Mouse (Mus musculus): ENCODE measurements around the gene Ndufa4. TPM values are rescaled to one million over a fixed set of nuclear protein-coding genes. Genes with fewer than 3 reads are reported as not detected.

Ndufa4 gene
- polyA plus RNA-seq (2015; fragmentation: Nextera tagmentation; extraction: Ambion mirVana) = 494 and 536 TPM in 2 replicates

- H3K36me3 ChIP-seq (ENCODE audit: control insufficient read depth, insufficient read depth) = peaks cover 2% of the 10 kb centered on the region; the same call in 1 of the 2 replicates
- H3K27ac ChIP-seq (ENCODE audit: low read length) = peak within 1 kb of the TSS; percentile 79
- H3K9me3 ChIP-seq (replicated peaks; ENCODE audit: control insufficient read depth, low read length) = no peaks in the 10 kb centered on the region
- peak within 1 kb of the TSS; percentile 75 for H3K4me3 ChIP-seq (ENCODE audit: low read depth, low read length)
- WGBS (ENCODE audit: insufficient replicate concordance) = under 1% methylated on average over 59 of the region's 59 CpGs
- no peaks in the 10 kb centered on the region for H3K27me3 ChIP-seq (ENCODE audit: control insufficient read depth, insufficient read depth, low read depth, low read length)
- H3K4me1 ChIP-seq (ENCODE audit: control insufficient read depth, low read depth, low read length) = peaks cover 17% of the 10 kb centered on the region
- peak; percentile 98 for ATAC-seq (ENCODE audit: low read depth)
- peak within 1 kb of the TSS; percentile 78 for H3K9ac ChIP-seq (ENCODE audit: low read depth, low read length)
- H3K4me2 ChIP-seq (ENCODE audit: low read depth, low read length) = peak within 1 kb of the TSS; percentile 78
Observed at GRCm38 (mm10) chr6:11907269-11908032, at the start of gene Ndufa4, which contains the start of gene Phf14. Ndufa4 (minus strand) TSS chr6:11907497. Phf14 (plus strand) TSS chr6:11907809.

- peak; percentile 77 for ATAC-seq (ENCODE audit: low read depth)
- H3K27me3 ChIP-seq (ENCODE audit: control insufficient read depth, insufficient read depth, low read depth, low read length) = no peaks in the 10 kb centered on the region
- H3K4me1 ChIP-seq (ENCODE audit: control insufficient read depth, low read depth, low read length) = peaks cover 8% of the 10 kb centered on the region
- 37% methylated on average over 1 of the region's 1 CpGs for WGBS (ENCODE audit: insufficient replicate concordance)
- H3K27ac ChIP-seq (ENCODE audit: low read length) = no peak overlapping the region
- no peak overlapping the region for H3K4me2 ChIP-seq (ENCODE audit: low read depth, low read length)
- no peaks in the 10 kb centered on the region for H3K9me3 ChIP-seq (replicated peaks; ENCODE audit: control insufficient read depth, low read length)
- H3K36me3 ChIP-seq (ENCODE audit: control insufficient read depth, insufficient read depth) = no peaks in the 10 kb centered on the region
- no peak overlapping the region for H3K4me3 ChIP-seq (ENCODE audit: low read depth, low read length)
- no peak overlapping the region for H3K9ac ChIP-seq (ENCODE audit: low read depth, low read length)
Observed at GRCm38 (mm10) chr6:11948100-11948499, 40.8 kb upstream of the Ndufa4 start.

DNA sequence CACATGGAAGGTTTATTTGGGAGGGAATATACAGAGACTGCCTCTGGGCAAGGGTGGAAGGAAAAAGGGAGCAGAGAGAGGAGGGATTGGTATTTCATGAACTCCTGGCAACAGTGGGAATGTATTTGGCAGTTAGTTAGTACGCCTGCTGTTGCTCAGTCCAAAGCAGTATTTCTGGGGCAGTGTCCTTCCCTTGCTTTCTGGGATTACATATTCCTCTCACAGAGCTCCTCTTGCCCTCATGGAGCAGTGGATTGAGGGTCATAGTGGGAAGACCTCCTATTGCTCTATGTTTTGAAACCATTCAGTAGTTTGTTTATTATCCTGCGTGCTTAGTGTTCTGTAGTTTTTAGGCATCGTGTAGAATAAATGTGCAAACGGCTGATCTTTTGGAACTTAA, 34.8 kb upstream of the Ndufa4 start:
- WGBS (ENCODE audit: insufficient replicate concordance) = 78% methylated on average over 4 of the region's 4 CpGs
- ATAC-seq (ENCODE audit: low read depth) = no peak
- Histone ChIP-seq H3K36me3 (ENCODE audit: control insufficient read depth, insufficient read depth) (no peaks in the 10 kb centered on the region), H3K9me3 (replicated peaks; ENCODE audit: control insufficient read depth, low read length) (no peaks in the 10 kb centered on the region), H3K27me3 (ENCODE audit: control insufficient read depth, insufficient read depth, low read depth, low read length) (no peaks in the 10 kb centered on the region), H3K9ac (ENCODE audit: low read depth, low read length) (no peak overlapping the region), H3K4me2 (ENCODE audit: low read depth, low read length) (no peak overlapping the region), H3K4me3 (ENCODE audit: low read depth, low read length) (no peak overlapping the region), H3K4me1 (ENCODE audit: control insufficient read depth, low read depth, low read length) (peaks cover under 1% of the 10 kb centered on the region; the same call in 1 of the 2 replicates), H3K27ac (ENCODE audit: low read length) (no peak overlapping the region)

DNA sequence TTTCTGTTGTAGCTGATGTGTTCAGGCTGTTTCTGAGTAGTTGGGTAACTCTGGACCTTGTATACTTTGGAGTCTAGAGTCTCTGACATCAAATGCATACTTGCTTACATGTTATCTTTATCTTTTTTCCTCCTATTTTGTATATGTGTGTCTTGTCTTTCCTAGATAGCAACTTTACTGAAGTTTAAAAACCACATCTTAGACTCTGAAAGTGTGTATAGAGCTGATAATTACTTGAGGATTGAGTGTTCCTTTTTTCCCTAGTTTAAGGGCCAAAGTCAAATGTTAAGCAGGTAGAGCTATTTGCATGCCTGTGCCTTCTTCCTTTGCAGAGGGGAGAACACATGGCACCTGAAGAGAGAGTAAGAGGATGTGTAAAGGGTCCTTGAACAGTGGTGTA, 33.6 kb upstream of the Ndufa4 start:
- H3K4me1 ChIP-seq (ENCODE audit: control insufficient read depth, low read depth, low read length) = no peaks in the 10 kb centered on the region; the same call in 1 of the 2 replicates
- no peak overlapping the region for H3K9ac ChIP-seq (ENCODE audit: low read depth, low read length)
- ATAC-seq (ENCODE audit: low read depth) = peak; percentile 77

GRCm38 (mm10) chr6:11933403-11933802, 26.1 kb upstream of the Ndufa4 start:
- Histone ChIP-seq H3K27me3 (ENCODE audit: control insufficient read depth, insufficient read depth, low read depth, low read length) (no peaks in the 10 kb centered on the region), H3K9me3 (replicated peaks; ENCODE audit: control insufficient read depth, low read length) (no peaks in the 10 kb centered on the region), H3K9ac (ENCODE audit: low read depth, low read length) (no peak overlapping the region), H3K4me3 (ENCODE audit: low read depth, low read length) (no peak overlapping the region), H3K4me1 (ENCODE audit: control insufficient read depth, low read depth, low read length) (no peaks in the 10 kb centered on the region; the same call in 1 of the 2 replicates), H3K36me3 (ENCODE audit: control insufficient read depth, insufficient read depth) (no peaks in the 10 kb centered on the region), H3K4me2 (ENCODE audit: low read depth, low read length) (no peak overlapping the region), H3K27ac (ENCODE audit: low read length) (no peak overlapping the region)
- no peak for ATAC-seq (ENCODE audit: low read depth)
- 78% methylated on average over 7 of the region's 7 CpGs for WGBS (ENCODE audit: insufficient replicate concordance)

More for the DNA sequence above, 33.6 kb upstream of the Ndufa4 start:
- H3K36me3 ChIP-seq (ENCODE audit: control insufficient read depth, insufficient read depth) = no peaks in the 10 kb centered on the region
- no peaks in the 10 kb centered on the region for H3K9me3 ChIP-seq (replicated peaks; ENCODE audit: control insufficient read depth, low read length)
- H3K4me3 ChIP-seq (ENCODE audit: low read depth, low read length) = no peak overlapping the region
- 0 out of 2 replicates have a peak overlapping the region, but pooled peaks have one; percentile 13 for H3K4me2 ChIP-seq (ENCODE audit: low read depth, low read length)
- no peaks in the 10 kb centered on the region for H3K27me3 ChIP-seq (ENCODE audit: control insufficient read depth, insufficient read depth, low read depth, low read length)
- no peak overlapping the region for H3K27ac ChIP-seq (ENCODE audit: low read length)

DNA sequence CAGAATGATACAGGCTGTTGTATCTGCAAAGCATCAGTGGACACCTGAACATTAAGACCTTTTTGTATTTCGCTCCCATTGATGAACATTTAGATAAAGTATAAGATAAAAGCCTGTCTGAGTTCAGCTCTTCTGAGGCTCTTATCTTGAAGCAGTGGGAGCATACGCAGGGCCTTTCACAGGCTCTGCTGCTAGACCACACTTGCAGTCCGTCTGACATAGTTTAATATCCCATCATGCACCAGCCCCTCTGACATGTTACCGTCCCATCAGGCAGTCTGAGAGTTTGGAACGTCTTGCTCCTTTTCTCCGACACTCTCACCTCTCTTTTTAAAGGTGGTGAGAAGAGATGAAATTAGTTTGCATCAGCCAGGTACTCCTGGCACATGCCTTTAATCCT, 20.2 kb upstream of the Ndufa4 start:
- H3K36me3 ChIP-seq (ENCODE audit: control insufficient read depth, insufficient read depth) = no peaks in the 10 kb centered on the region; the same call in 1 of the 2 replicates
- 41% methylated on average over 6 of the region's 6 CpGs for WGBS (ENCODE audit: insufficient replicate concordance)
- H3K27ac ChIP-seq (ENCODE audit: low read length) = no peak overlapping the region
- ATAC-seq (ENCODE audit: low read depth) = no peak
- H3K9ac ChIP-seq (ENCODE audit: low read depth, low read length) = no peak overlapping the region
- peaks cover 9% of the 10 kb centered on the region for H3K4me1 ChIP-seq (ENCODE audit: control insufficient read depth, low read depth, low read length)
- no peaks in the 10 kb centered on the region for H3K27me3 ChIP-seq (ENCODE audit: control insufficient read depth, insufficient read depth, low read depth, low read length)
- H3K4me2 ChIP-seq (ENCODE audit: low read depth, low read length) = peak overlapping the region; percentile 91
- H3K4me3 ChIP-seq (ENCODE audit: low read depth, low read length) = no peak overlapping the region; the same call in 1 of the 2 replicates
- no peaks in the 10 kb centered on the region for H3K9me3 ChIP-seq (replicated peaks; ENCODE audit: control insufficient read depth, low read length)

DNA sequence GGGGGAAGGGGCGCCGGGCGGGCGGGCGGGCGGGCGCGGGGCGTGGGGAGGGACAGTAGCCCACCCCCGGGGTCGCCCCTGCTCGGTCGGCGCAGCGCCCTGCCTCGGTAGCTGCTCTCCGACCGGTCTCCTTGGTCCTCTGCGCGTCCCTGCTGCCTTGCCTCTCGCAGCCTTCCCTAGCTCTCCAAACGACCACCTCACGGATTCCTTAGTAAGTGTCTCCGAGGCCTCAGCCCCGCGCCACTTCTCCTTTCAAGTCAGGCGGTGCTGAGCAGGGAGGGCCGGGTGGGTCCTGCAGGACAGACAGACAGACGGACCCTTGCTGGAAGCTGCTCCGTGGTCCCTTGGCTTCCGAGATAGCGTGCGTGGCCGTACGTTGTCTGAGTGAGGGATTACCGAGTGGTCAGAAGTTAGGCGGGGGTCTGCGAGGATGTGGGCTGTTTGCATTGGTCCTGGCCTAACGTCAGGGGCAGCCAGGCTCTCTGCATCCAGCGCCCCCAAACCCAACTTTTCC, 18.8 kb upstream of the Ndufa4 start:
- Histone ChIP-seq H3K9ac (ENCODE audit: low read depth, low read length) (peak overlapping the region; percentile 93), H3K4me1 (ENCODE audit: control insufficient read depth, low read depth, low read length) (peaks cover 9% of the 10 kb centered on the region), H3K27me3 (ENCODE audit: control insufficient read depth, insufficient read depth, low read depth, low read length) (no peaks in the 10 kb centered on the region), H3K9me3 (replicated peaks; ENCODE audit: control insufficient read depth, low read length) (no peaks in the 10 kb centered on the region), H3K4me3 (ENCODE audit: low read depth, low read length) (peak overlapping the region; percentile 92), H3K36me3 (ENCODE audit: control insufficient read depth, insufficient read depth) (no peaks in the 10 kb centered on the region; the same call in 1 of the 2 replicates), H3K27ac (ENCODE audit: low read length) (peak overlapping the region; percentile 88), H3K4me2 (ENCODE audit: low read depth, low read length) (peak overlapping the region; percentile 91)
- under 1% methylated on average over 39 of the region's 40 CpGs for WGBS (ENCODE audit: insufficient replicate concordance)
- ATAC-seq (ENCODE audit: low read depth) = peak; percentile 58

DNA sequence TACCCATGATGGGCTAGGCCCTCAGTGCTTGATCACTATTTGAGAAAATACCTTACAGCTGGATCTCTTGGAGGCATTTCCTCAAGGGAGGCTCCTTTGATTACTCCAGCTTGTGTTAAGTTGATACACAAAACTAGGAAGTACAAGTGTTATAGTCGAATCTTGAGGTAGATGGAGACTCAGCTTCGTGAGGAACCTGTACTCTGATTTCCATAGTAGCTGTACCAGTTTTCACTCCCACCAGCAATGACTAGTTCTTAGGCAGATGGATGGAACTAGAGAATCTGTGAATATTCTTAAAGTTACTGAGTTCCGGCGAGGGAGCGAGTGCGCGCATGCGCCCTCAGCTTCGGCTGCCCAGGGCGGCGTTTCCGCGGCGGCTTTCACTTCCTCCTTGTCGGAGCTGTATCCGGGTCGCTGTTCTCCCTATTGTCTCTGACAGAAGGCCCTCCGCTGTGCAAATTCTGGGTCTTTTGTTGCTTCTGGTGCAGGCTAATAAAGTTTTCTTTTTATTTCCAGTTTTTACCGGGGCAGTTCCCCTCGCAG, 18.3 kb upstream of the Ndufa4 start:
- Histone ChIP-seq H3K4me3 (ENCODE audit: low read depth, low read length) (peak overlapping the region; percentile 92), H3K27ac (ENCODE audit: low read length) (peak overlapping the region; percentile 88), H3K9ac (ENCODE audit: low read depth, low read length) (peak overlapping the region; percentile 93), H3K27me3 (ENCODE audit: control insufficient read depth, insufficient read depth, low read depth, low read length) (no peaks in the 10 kb centered on the region), H3K4me1 (ENCODE audit: control insufficient read depth, low read depth, low read length) (peaks cover 9% of the 10 kb centered on the region), H3K36me3 (ENCODE audit: control insufficient read depth, insufficient read depth) (no peaks in the 10 kb centered on the region; the same call in 1 of the 2 replicates), H3K4me2 (ENCODE audit: low read depth, low read length) (peak overlapping the region; percentile 91), H3K9me3 (replicated peaks; ENCODE audit: control insufficient read depth, low read length) (no peaks in the 10 kb centered on the region)
- WGBS (ENCODE audit: insufficient replicate concordance) = under 1% methylated on average over 20 of the region's 20 CpGs
- ATAC-seq (ENCODE audit: low read depth) = peak; percentile 95

DNA sequence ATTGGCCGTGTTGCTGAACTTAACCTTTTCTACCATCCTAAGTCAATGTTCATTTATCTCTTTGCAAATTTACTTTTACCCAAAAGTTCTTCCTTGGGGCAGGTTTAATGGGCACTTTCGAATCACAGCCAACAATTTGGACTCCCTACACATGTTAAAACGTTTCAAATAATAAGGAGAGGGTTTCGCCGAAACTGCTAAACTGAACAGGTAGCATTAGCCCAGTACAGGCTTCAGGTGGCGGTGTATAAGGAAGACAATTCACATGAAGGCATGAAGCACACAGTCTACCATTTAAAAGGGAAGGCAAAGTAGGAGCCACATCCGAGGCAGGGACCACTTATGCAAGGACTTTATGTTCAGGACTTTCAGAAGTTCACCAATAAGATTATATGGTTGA, 873 bp upstream of the Ndufa4 start:
- 18% methylated on average over 7 of the region's 7 CpGs for WGBS (ENCODE audit: insufficient replicate concordance)
- ATAC-seq (ENCODE audit: low read depth) = no peak
- Histone ChIP-seq H3K4me3 (ENCODE audit: low read depth, low read length) (peak overlapping the region; percentile 75), H3K9me3 (replicated peaks; ENCODE audit: control insufficient read depth, low read length) (no peaks in the 10 kb centered on the region), H3K27me3 (ENCODE audit: control insufficient read depth, insufficient read depth, low read depth, low read length) (no peaks in the 10 kb centered on the region), H3K9ac (ENCODE audit: low read depth, low read length) (peak overlapping the region; percentile 68), H3K27ac (ENCODE audit: low read length) (no peak overlapping the region), H3K4me1 (ENCODE audit: control insufficient read depth, low read depth, low read length) (peaks cover 17% of the 10 kb centered on the region), H3K4me2 (ENCODE audit: low read depth, low read length) (peak overlapping the region; percentile 78), H3K36me3 (ENCODE audit: control insufficient read depth, insufficient read depth) (peaks cover 2% of the 10 kb centered on the region; the same call in 1 of the 2 replicates)

Data from liver, embryonic 16.5 days (tissue).